Mouse (Mus musculus): Measurements from ENCODE around the gene BC024978. TPM values are rescaled to one million over a fixed set of nuclear protein-coding genes. Genes with fewer than 3 reads are reported as not detected.
A peak's percentile ranks its signal among the peaks of the same experiment; 100 is the strongest.

Gene BC024978
- polyA plus RNA-seq, 1 experiment from 2014 or later: 3.6 TPM

GRCm38 (mm10) chr7:27222538-27222937 is 27.0 kb downstream of the BC024978 start:
- Histone ChIP-seq H3K36me3 (ENCODE audit: control insufficient read depth, insufficient read depth, low read length) (peaks cover 20% of the 10 kb centered on the region), H3K4me1 (ENCODE audit: control insufficient read depth, insufficient read depth, low read length) (peaks cover 42% of the 10 kb centered on the region), H3K9me3 (ENCODE audit: control insufficient read depth, low read length) (no peaks in the 10 kb centered on the region), H3K27ac (replicated peaks; ENCODE audit: low read depth, low read length) (no peak overlapping the region), H3K4me3 (replicated peaks; ENCODE audit: low read depth, low read length) (no peak overlapping the region), H3K9ac (replicated peaks; ENCODE audit: low read length) (no peak overlapping the region), H3K4me2 (ENCODE audit: low read length) (no peak overlapping the region), H3K27me3 (ENCODE audit: control insufficient read depth, insufficient read depth, low read length) (no peaks in the 10 kb centered on the region)
- ATAC-seq (ENCODE audit: low FRiP score, low TSS enrichment) (no peak), DNase-seq (no peak)
- WGBS: 94% methylated on average over 1 of the region's 1 CpGs

- 81% methylated on average over 11 of the region's 11 CpGs for WGBS
- H3K27ac ChIP-seq (replicated peaks; ENCODE audit: low read depth, low read length): no peak overlapping the region
- no peaks in the 10 kb centered on the region for H3K9me3 ChIP-seq (ENCODE audit: control insufficient read depth, low read length)
- ATAC-seq (ENCODE audit: low FRiP score, low TSS enrichment) (no peak), DNase-seq (peak; percentile 5)
- H3K9ac ChIP-seq (replicated peaks; ENCODE audit: low read length): peak overlapping the region; percentile 76
- peak overlapping the region; percentile 55; the same call in 1 of the 2 replicates for H3K4me3 ChIP-seq (replicated peaks; ENCODE audit: low read depth, low read length)
- peaks cover 46% of the 10 kb centered on the region for H3K4me1 ChIP-seq (ENCODE audit: control insufficient read depth, insufficient read depth, low read length)
- no peaks in the 10 kb centered on the region for H3K27me3 ChIP-seq (ENCODE audit: control insufficient read depth, insufficient read depth, low read length)
- peaks cover 3% of the 10 kb centered on the region; the same call in 1 of the 2 replicates for H3K36me3 ChIP-seq (ENCODE audit: control insufficient read depth, insufficient read depth, low read length)
- H3K4me2 ChIP-seq (ENCODE audit: low read length): peak overlapping the region; percentile 93
Measured at GRCm38 (mm10) chr7:27224877-27225575, 29.4 kb downstream of the BC024978 start.

GRCm38 (mm10) chr7:27227276-27227675 is 31.7 kb downstream of the BC024978 start:
- H3K9ac ChIP-seq (replicated peaks; ENCODE audit: low read length): peak overlapping the region; percentile 76
- 34% methylated on average over 9 of the region's 9 CpGs for WGBS
- no peak for ATAC-seq (ENCODE audit: low FRiP score, low TSS enrichment)
- peaks cover 3% of the 10 kb centered on the region; the same call in 1 of the 2 replicates for H3K36me3 ChIP-seq (ENCODE audit: control insufficient read depth, insufficient read depth, low read length)
- peak overlapping the region; percentile 55 for H3K4me3 ChIP-seq (replicated peaks; ENCODE audit: low read depth, low read length)
- no peak for DNase-seq
- no peaks in the 10 kb centered on the region for H3K27me3 ChIP-seq (ENCODE audit: control insufficient read depth, insufficient read depth, low read length)
- peaks cover 46% of the 10 kb centered on the region for H3K4me1 ChIP-seq (ENCODE audit: control insufficient read depth, insufficient read depth, low read length)
- peak overlapping the region; percentile 93 for H3K4me2 ChIP-seq (ENCODE audit: low read length)
- H3K9me3 ChIP-seq (ENCODE audit: control insufficient read depth, low read length): no peaks in the 10 kb centered on the region
- H3K27ac ChIP-seq (replicated peaks; ENCODE audit: low read depth, low read length): no peak overlapping the region

- Histone ChIP-seq H3K36me3 (ENCODE audit: control insufficient read depth, insufficient read depth, low read length) (peaks cover 3% of the 10 kb centered on the region; the same call in 1 of the 2 replicates), H3K4me3 (replicated peaks; ENCODE audit: low read depth, low read length) (peak overlapping the region; percentile 55), H3K9me3 (ENCODE audit: control insufficient read depth, low read length) (no peaks in the 10 kb centered on the region), H3K4me2 (ENCODE audit: low read length) (peak overlapping the region; percentile 93), H3K27me3 (ENCODE audit: control insufficient read depth, insufficient read depth, low read length) (no peaks in the 10 kb centered on the region), H3K9ac (replicated peaks; ENCODE audit: low read length) (peak overlapping the region; percentile 76), H3K4me1 (ENCODE audit: control insufficient read depth, insufficient read depth, low read length) (peaks cover 46% of the 10 kb centered on the region), H3K27ac (replicated peaks; ENCODE audit: low read depth, low read length) (peak overlapping the region; percentile 75; the same call in 1 of the 2 replicates)
- ATAC-seq (ENCODE audit: low FRiP score, low TSS enrichment) (no peak; the same call in 1 of the 2 replicates), DNase-seq (peak; percentile 11)
- WGBS: 3% methylated on average over 10 of the region's 10 CpGs
Measured at GRCm38 (mm10) chr7:27227676-27228075, 32.1 kb downstream of the BC024978 start.

- Histone ChIP-seq H3K4me1 (ENCODE audit: control insufficient read depth, insufficient read depth, low read length) (peaks cover 48% of the 10 kb centered on the region), H3K9ac (replicated peaks; ENCODE audit: low read length) (peak within 1 kb of the TSS; percentile 76), H3K27ac (replicated peaks; ENCODE audit: low read depth, low read length) (peak within 1 kb of the TSS; percentile 75), H3K4me3 (replicated peaks; ENCODE audit: low read depth, low read length) (peak within 1 kb of the TSS; percentile 55), H3K36me3 (ENCODE audit: control insufficient read depth, insufficient read depth, low read length) (peaks cover 1% of the 10 kb centered on the region; the same call in 1 of the 2 replicates), H3K4me2 (ENCODE audit: low read length) (peak within 1 kb of the TSS; percentile 93), H3K27me3 (ENCODE audit: control insufficient read depth, insufficient read depth, low read length) (no peaks in the 10 kb centered on the region), H3K9me3 (ENCODE audit: control insufficient read depth, low read length) (no peaks in the 10 kb centered on the region)
- ATAC-seq (ENCODE audit: low FRiP score, low TSS enrichment) (peak; percentile 83), DNase-seq (peak; percentile 97)
- under 1% methylated on average over 49 of the region's 49 CpGs for WGBS
Measured at GRCm38 (mm10) chr7:27228281-27228821, 32.8 kb downstream of the BC024978 start, which contains the start of gene Itpkc. Itpkc (minus strand) TSS chr7:27228661.

- H3K27ac ChIP-seq (replicated peaks; ENCODE audit: low read depth, low read length): peak overlapping the region; percentile 75
- WGBS: 17% methylated on average over 6 of the region's 6 CpGs
- H3K36me3 ChIP-seq (ENCODE audit: control insufficient read depth, insufficient read depth, low read length): no peaks in the 10 kb centered on the region
- H3K9ac ChIP-seq (replicated peaks; ENCODE audit: low read length): peak overlapping the region; percentile 76; the same call in 1 of the 2 replicates
- ATAC-seq (ENCODE audit: low FRiP score, low TSS enrichment) (no peak), DNase-seq (no peak)
- H3K27me3 ChIP-seq (ENCODE audit: control insufficient read depth, insufficient read depth, low read length): no peaks in the 10 kb centered on the region
- H3K4me3 ChIP-seq (replicated peaks; ENCODE audit: low read depth, low read length): peak overlapping the region; percentile 55
- H3K4me2 ChIP-seq (ENCODE audit: low read length): peak overlapping the region; percentile 93
- H3K9me3 ChIP-seq (ENCODE audit: control insufficient read depth, low read length): no peaks in the 10 kb centered on the region
- peaks cover 48% of the 10 kb centered on the region for H3K4me1 ChIP-seq (ENCODE audit: control insufficient read depth, insufficient read depth, low read length)
Measured at GRCm38 (mm10) chr7:27228865-27229264, 33.3 kb downstream of the BC024978 start.

GRCm38 (mm10) chr7:27230781-27231180 is 35.2 kb downstream of the BC024978 start:
- Histone ChIP-seq H3K9ac (replicated peaks; ENCODE audit: low read length) (no peak overlapping the region), H3K4me1 (ENCODE audit: control insufficient read depth, insufficient read depth, low read length) (peaks cover 30% of the 10 kb centered on the region), H3K4me3 (replicated peaks; ENCODE audit: low read depth, low read length) (no peak overlapping the region), H3K27me3 (ENCODE audit: control insufficient read depth, insufficient read depth, low read length) (no peaks in the 10 kb centered on the region), H3K4me2 (ENCODE audit: low read length) (no peak overlapping the region), H3K36me3 (ENCODE audit: control insufficient read depth, insufficient read depth, low read length) (no peaks in the 10 kb centered on the region), H3K27ac (replicated peaks; ENCODE audit: low read depth, low read length) (no peak overlapping the region), H3K9me3 (ENCODE audit: control insufficient read depth, low read length) (no peaks in the 10 kb centered on the region)
- DNase-seq (no peak), ATAC-seq (ENCODE audit: low FRiP score, low TSS enrichment) (no peak)
- 77% methylated on average over 4 of the region's 4 CpGs for WGBS

GRCm38 (mm10) chr7:27231693-27232331 is 36.2 kb downstream of the BC024978 start:
- WGBS: 84% methylated on average over 7 of the region's 7 CpGs
- H3K4me2 ChIP-seq (ENCODE audit: low read length): no peak overlapping the region; the same call in 1 of the 2 replicates
- H3K4me1 ChIP-seq (ENCODE audit: control insufficient read depth, insufficient read depth, low read length): peaks cover 19% of the 10 kb centered on the region
- no peak for DNase-seq
- H3K36me3 ChIP-seq (ENCODE audit: control insufficient read depth, insufficient read depth, low read length): no peaks in the 10 kb centered on the region
- H3K9ac ChIP-seq (replicated peaks; ENCODE audit: low read length): no peak overlapping the region
- ATAC-seq (ENCODE audit: low FRiP score, low TSS enrichment): no peak
- no peaks in the 10 kb centered on the region for H3K9me3 ChIP-seq (ENCODE audit: control insufficient read depth, low read length)
- H3K4me3 ChIP-seq (replicated peaks; ENCODE audit: low read depth, low read length): no peak overlapping the region
- peak overlapping the region; percentile 85; the same call in 1 of the 2 replicates for H3K27ac ChIP-seq (replicated peaks; ENCODE audit: low read depth, low read length)
- no peaks in the 10 kb centered on the region for H3K27me3 ChIP-seq (ENCODE audit: control insufficient read depth, insufficient read depth, low read length)

Data from midbrain, embryonic 14.5 days (tissue).